15 mouse cellular contexts compared by ENCODE assay signal in the genomic region with DNA sequence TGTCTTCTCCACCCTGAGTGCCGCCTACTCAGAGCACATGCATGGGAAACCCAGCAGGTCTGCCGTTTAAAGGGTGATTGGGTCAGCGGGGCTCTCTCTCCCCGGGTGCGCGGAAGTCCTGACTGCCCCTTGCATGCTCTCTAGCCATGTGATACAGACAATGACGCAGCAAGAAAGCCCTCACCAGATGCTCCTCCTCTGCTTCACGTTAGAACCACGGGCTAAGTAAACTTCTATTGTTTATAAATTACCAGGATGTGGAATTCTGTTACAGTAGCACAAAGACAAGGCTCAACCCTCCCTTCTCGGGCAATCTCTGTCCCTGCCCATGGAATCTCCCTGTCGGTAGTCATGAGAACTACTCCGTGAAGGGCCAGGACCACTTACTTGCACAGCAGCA. TPM values are rescaled to one million over a fixed set of nuclear protein-coding genes. Genes with fewer than 3 reads are reported as not detected.
DNase-seq lines count a peak whose midpoint lies in the region; ATAC-seq and TF ChIP-seq lines count a peak whose summit lies in the region.
"Had no signal": no experiment of that assay in that cellular context is flagged by ENCODE, and none has a peak within 500 bp of the region (broad histone marks: within the 10 kb centered on the region; RNA-seq: fewer than 3 reads in every experiment).

No protein-coding gene starts in this region.

- H3K4me3 ChIP-seq in lung, embryonic 14.5 days (ENCODE audit: low read depth, low read length) = no peak overlapping the region
- H3K4me3 ChIP-seq: embryonic facial prominence, embryonic 12.5 days; hindbrain, embryonic 15.5 days had no signal

- ATAC-seq in lung, embryonic 14.5 days (ENCODE audit: insufficient read depth) = peak; percentile 59
- peak; percentile 74 for ATAC-seq in common myeloid progenitor, adult 5-6 weeks (replicated peaks; ENCODE audit: low read depth, poor library complexity, severe bottlenecking)
- ATAC-seq: forebrain, embryonic 14.5 days had no signal

- peak; percentile 73 for DNase-seq in lung, embryonic 14.5 days
- DNase-seq in lung, postnatal 14 days = no peak
- peak; percentile 28 for DNase-seq in lung, postnatal 25 days (ENCODE audit: low spot score)
- DNase-seq in testis, postnatal 10 days (ENCODE audit: low spot score) = peak; percentile 41
- DNase-seq in right cerebral cortex, postnatal 4 days = no peak
- no peak for DNase-seq in spleen, postnatal 36 days (ENCODE audit: low spot score in 2 of 2)
- DNase-seq: adrenal gland, postnatal 10 days; cerebellum, adult 11-12 months; heart, adult 18-20 months had no signal

- H3K9me3 ChIP-seq in lung, embryonic 14.5 days (ENCODE audit: low read depth, low read length) = no peaks in the 10 kb centered on the region
- H3K9me3 ChIP-seq: embryonic facial prominence, embryonic 12.5 days; hindbrain, embryonic 15.5 days had no signal

- H3K36me3 ChIP-seq in lung, embryonic 14.5 days (ENCODE audit: insufficient read depth) = no peaks in the 10 kb centered on the region
- H3K36me3 ChIP-seq: embryonic facial prominence, embryonic 12.5 days had no signal

- peak overlapping the region; percentile 27; the same call in 1 of the 2 replicates for H3K4me2 ChIP-seq in lung, embryonic 14.5 days
- H3K4me2 ChIP-seq: embryonic facial prominence, embryonic 12.5 days; hindbrain, embryonic 15.5 days had no signal

- H3K27me3 ChIP-seq in lung, embryonic 14.5 days (ENCODE audit: insufficient read depth, low read length) = no peaks in the 10 kb centered on the region
- H3K27me3 ChIP-seq: embryonic facial prominence, embryonic 12.5 days; hindbrain, embryonic 15.5 days had no signal

- peak; percentile 49 for TF ChIP-seq CTCF in lung, embryonic 14.5 days (IDR thresholded peaks at IDR 0.05; ENCODE audit: low read depth)

- H3K9ac ChIP-seq in lung, embryonic 14.5 days = no peak overlapping the region
- H3K9ac ChIP-seq: embryonic facial prominence, embryonic 12.5 days; hindbrain, embryonic 15.5 days had no signal

- H3K27ac ChIP-seq in lung, embryonic 14.5 days (ENCODE audit: low read depth) = no peak overlapping the region
- H3K27ac ChIP-seq: embryonic facial prominence, embryonic 12.5 days; hindbrain, embryonic 15.5 days had no signal

- WGBS in lung, embryonic 14.5 days = 16% methylated on average over 12 of the region's 12 CpGs

- peaks cover 14% of the 10 kb centered on the region; the same call in 1 of the 2 replicates for H3K4me1 ChIP-seq in lung, embryonic 14.5 days (ENCODE audit: insufficient read depth)

RNA-seq across cellular contexts. Expression of a gene that starts 9.0 kb away (rescaled TPM):
- 0.50 and 0.69 TPM in 2 replicates for polyA plus RNA-seq in lung, embryonic 14.5 days (2014; fragmentation: Nextera tagmentation; extraction: Ambion mirVana)
- not detected in 2 replicates for total RNA-seq in common myeloid progenitor, adult 5-6 weeks (2017)
- total RNA-seq: MEL had no signal
- polyA plus RNA-seq: liver, adult 2 months had no signal

RNA-seq across cellular contexts. Expression of a gene that starts 10.2 kb away (rescaled TPM):
- 1.8 and 1.9 TPM in 2 replicates for polyA plus RNA-seq in lung, embryonic 14.5 days (2014; fragmentation: Nextera tagmentation; extraction: Ambion mirVana)
- 0.23 TPM in 1 of 2 replicates, not detected in the other for total RNA-seq in common myeloid progenitor, adult 5-6 weeks (2017)

RNA-seq across cellular contexts. Expression of a gene that starts 33.4 kb away (rescaled TPM):
- 30.8 and 32.6 TPM in 2 replicates for polyA plus RNA-seq in lung, embryonic 14.5 days (2014; fragmentation: Nextera tagmentation; extraction: Ambion mirVana)
- 11.5 and 13.3 TPM in 2 replicates for total RNA-seq in common myeloid progenitor, adult 5-6 weeks (2017)

RNA-seq across cellular contexts. Expression of a gene that starts 33.8 kb away (rescaled TPM):
- 188 and 202 TPM in 2 replicates for polyA plus RNA-seq in lung, embryonic 14.5 days (2014; fragmentation: Nextera tagmentation; extraction: Ambion mirVana)
- total RNA-seq in common myeloid progenitor, adult 5-6 weeks (2017) = 82.7 and 123 TPM in 2 replicates

RNA-seq across cellular contexts. Expression of a gene that starts 38.0 kb away (rescaled TPM):
- 0.43 and 0.71 TPM in 2 replicates for polyA plus RNA-seq in lung, embryonic 14.5 days (2014; fragmentation: Nextera tagmentation; extraction: Ambion mirVana)
- total RNA-seq in common myeloid progenitor, adult 5-6 weeks (2017) = 4.6 and 7.8 TPM in 2 replicates
- total RNA-seq: MEL had no signal

Comparison
In these comparisons a context has a peak if more than half of its experiments do, and no peak if none do; other contexts are left out.
1. DNase-seq: peak in lung, embryonic 14.5 days (single experiment), lung, postnatal 25 days (single experiment) and testis, postnatal 10 days (single experiment); none in lung, postnatal 14 days (single experiment), right cerebral cortex, postnatal 4 days (single experiment) and spleen, postnatal 36 days (0 of 2).